Mouse (Mus musculus) CH12.LX (cell line): ENCODE measurements at regions not wholly inside any gene's neighbourhood (a gene's known extent, or its start where the extent isn't known, plus 50 kb on each side); places are given as distances from the start of the nearest gene placed in this dataset.

Experiments used
- DNase-seq: peaks from one replicate; pipeline ENCODE4 v3.0.0-alpha.2; 2013; ENCODE audit errors: extremely low read depth
- H3K27ac ChIP-seq: 2 replicates; pipeline ENCODE4 v1.5.1; 2012; ENCODE audit warnings: low read depth, mild to moderate bottlenecking, control low read depth, moderate library complexity; ENCODE audit not compliant: insufficient read depth
- H3K27me3 ChIP-seq: replicated peaks from 2 replicates; pipeline ENCODE3; 2012; ENCODE audit warnings: inconsistent platforms
- H3K36me3 ChIP-seq, 2 experiments: replicated peaks in 1 of 2; 2 replicates each; pipeline versions ENCODE3 to v1.6.1; 2012; ENCODE audit warnings: inconsistent platforms in 1 of 2, low read length in 1 of 2, mild to moderate bottlenecking in 1 of 2, mixed read lengths in 1 of 2, moderate library complexity in 1 of 2; ENCODE audit not compliant: control insufficient read depth in 1 of 2, insufficient read depth in 1 of 2
- H3K4me1 ChIP-seq, 2 experiments: 2 replicates each; pipeline ENCODE4 v1.6.1; 2012; ENCODE audit warnings: inconsistent platforms in 1 of 2, moderate library complexity in 1 of 2; ENCODE audit not compliant: insufficient read depth in 2 of 2, control insufficient read depth in 1 of 2
- H3K4me2 ChIP-seq: 2 replicates; pipeline ENCODE4 v1.6.1; 2012; ENCODE audit warnings: low read depth, mild to moderate bottlenecking, control low read depth; ENCODE audit not compliant: poor library complexity, insufficient read depth, severe bottlenecking
- H3K4me3 ChIP-seq, 3 experiments: fragments of 150-350 bp in 1 of 3; sonication (generic) in 1 of 3; replicated peaks in 1 of 3; 2 replicates each; pipeline versions ENCODE3 to v1.5.1; 2011 to 2012; ENCODE audit warnings: low read depth in 2 of 3, low read length in 2 of 3, mild to moderate bottlenecking in 2 of 3, moderate library complexity in 2 of 3, control low read depth in 1 of 3, improper control_type of control experiment in 1 of 3, inconsistent platforms in 1 of 3, mixed read lengths in 1 of 3; ENCODE audit not compliant: poor library complexity in 1 of 3
- H3K79me2 ChIP-seq: replicated peaks from 2 replicates; pipeline ENCODE4 v1.6.1; 2012; ENCODE audit warnings: mild to moderate bottlenecking, moderate library complexity; ENCODE audit not compliant: control insufficient read depth, poor library complexity, insufficient read depth, severe bottlenecking; ENCODE audit errors: extremely low read depth
- H3K9ac ChIP-seq: 2 replicates; pipeline ENCODE4 v1.6.1; 2012; ENCODE audit warnings: low read depth, mild to moderate bottlenecking, control low read depth, moderate library complexity; ENCODE audit not compliant: insufficient read depth
- H3K9me3 ChIP-seq: replicated peaks from 2 replicates; pipeline ENCODE3; 2012; ENCODE audit warnings: low read length, inconsistent platforms, mixed read lengths
- CHD1 ChIP-seq: IDR thresholded peaks from 2 replicates; pipeline ENCODE4 v1.6.1; 2012; ENCODE audit warnings: low read depth, low read length, improper control_type of control experiment, inconsistent platforms
- CTCF ChIP-seq, 2 experiments: IDR thresholded peaks in 1 of 2; conservative IDR thresholded peaks in 1 of 2; 2 replicates each; pipeline ENCODE4 v1.5.1; 2011 to 2012; ENCODE audit warnings: low read depth in 2 of 2, low read length in 2 of 2, improper control_type of control experiment in 1 of 2, inconsistent platforms in 1 of 2, mild to moderate bottlenecking in 1 of 2, moderate library complexity in 1 of 2
- EP300 ChIP-seq: IDR thresholded peaks from 2 replicates; pipeline ENCODE4 v1.6.1; 2011; ENCODE audit warnings: low read length, improper control_type of control experiment
- JUN ChIP-seq: IDR thresholded peaks from 2 replicates; pipeline ENCODE4 v1.6.1; 2011; ENCODE audit warnings: low read depth, mild to moderate bottlenecking, low read length, improper control_type of control experiment, moderate library complexity; ENCODE audit not compliant: insufficient read depth
- MAX ChIP-seq: IDR thresholded peaks from 2 replicates; pipeline ENCODE4 v1.6.1; 2011; ENCODE audit warnings: low read length, improper control_type of control experiment
- MAZ ChIP-seq: IDR thresholded peaks from 2 replicates; pipeline ENCODE4 v1.6.1; 2012; ENCODE audit warnings: low read depth, mild to moderate bottlenecking, inconsistent platforms, low read length, improper control_type of control experiment, moderate library complexity
- MYC ChIP-seq: IDR thresholded peaks from 2 replicates; pipeline ENCODE4 v1.6.1; 2011; ENCODE audit warnings: low read depth, mild to moderate bottlenecking, improper control_type of control experiment, low read length
- NELFE ChIP-seq: IDR thresholded peaks from 2 replicates; pipeline ENCODE4 v1.6.1; 2011; ENCODE audit warnings: low read depth, low read length, improper control_type of control experiment
- NRF1 ChIP-seq: IDR thresholded peaks from 2 replicates; pipeline ENCODE4 v1.6.1; 2014; ENCODE audit warnings: low read depth, mild to moderate bottlenecking, inconsistent platforms, low read length, improper control_type of control experiment, moderate library complexity
- POLR2AphosphoS2 ChIP-seq: IDR thresholded peaks from 2 replicates; pipeline ENCODE4 v1.6.1; 2011; ENCODE audit warnings: low read depth, low read length, improper control_type of control experiment
- RCOR1 ChIP-seq: conservative IDR thresholded peaks from 2 replicates; pipeline ENCODE4 v1.6.1; 2012; ENCODE audit warnings: low read depth, mild to moderate bottlenecking, inconsistent platforms, low read length, improper control_type of control experiment
- SIN3A ChIP-seq: IDR thresholded peaks from 2 replicates; pipeline ENCODE4 v1.6.1; 2012; ENCODE audit warnings: low read length, improper control_type of control experiment, inconsistent platforms
- UBTF ChIP-seq: IDR thresholded peaks from 2 replicates; pipeline ENCODE4 v1.6.1; 2012; ENCODE audit warnings: low read depth, mild to moderate bottlenecking, inconsistent platforms, low read length, improper control_type of control experiment, moderate library complexity
- USF1 ChIP-seq: IDR thresholded peaks from 2 replicates; pipeline ENCODE4 v1.6.1; 2014; ENCODE audit warnings: low read depth, mild to moderate bottlenecking, inconsistent platforms, low read length, improper control_type of control experiment
- ZC3H11A ChIP-seq: IDR thresholded peaks from 2 replicates; pipeline ENCODE4 v1.6.1; 2012; ENCODE audit warnings: low read depth, mild to moderate bottlenecking, inconsistent platforms, low read length, improper control_type of control experiment
- ZKSCAN1 ChIP-seq: IDR thresholded peaks from 2 replicates; pipeline ENCODE4 v1.6.1; 2012; ENCODE audit warnings: low read depth, inconsistent platforms, low read length, improper control_type of control experiment, borderline replicate concordance
- ZMIZ1 ChIP-seq: IDR thresholded peaks from 2 replicates; pipeline ENCODE4 v1.6.1; 2012; ENCODE audit warnings: low read depth, mild to moderate bottlenecking, inconsistent platforms, low read length, improper control_type of control experiment
- dilution Hi-C: fragments of 300-500 bp; cut with MboI; formaldehyde crosslinking; loops from 2 replicates; pipeline ENCODE4 v1.14.3; 2020; ENCODE audit warnings: low sequenced_read_pairs; ENCODE audit not compliant: extremely low pct_unique_long_range_greater_than_20kb, extremely low pct_ligation_motif_present
- in situ Hi-C: fragments of 300-500 bp; cut with MboI; formaldehyde crosslinking; loops from 3 replicates; pipeline ENCODE4 v1.14.3; 2019; ENCODE audit warnings: low sequenced_read_pairs, low pct_ligation_motif_present, low pct_unique_long_range_greater_than_20kb, mixed read lengths

- in situ Hi-C loops (loop anchor here (5.0 kb wide), 2 partner anchors 195 to 410 kb away; no protein-coding TSS in a partner anchor), dilution Hi-C loops (no loop called here)
- H3K4me3 ChIP-seq, result no peak overlapping the region
- H3K27ac ChIP-seq, result no peak overlapping the region
- TF ChIP-seq CHD1, result no peak
- no peak for TF ChIP-seq MYC
- TF ChIP-seq ZKSCAN1, result no peak
- no peak overlapping the region for H3K9ac ChIP-seq
- H3K4me2 ChIP-seq, result no peak overlapping the region
- no peak for DNase-seq
- H3K9me3 ChIP-seq, result no peaks in the 10 kb centered on the region
- no peaks in the 10 kb centered on the region for H3K79me2 ChIP-seq
- no peaks in the 10 kb centered on the region for H3K36me3 ChIP-seq
- peaks cover 2 to 4% of the 10 kb centered on the region in 2 experiments; a peak in 3 of 4 replicates for H3K4me1 ChIP-seq
- H3K27me3 ChIP-seq, result no peaks in the 10 kb centered on the region
These were observed 178.8 kb upstream of the Ado start for GRCm38 (mm10) chr10:67727580-67727979.

DNA sequence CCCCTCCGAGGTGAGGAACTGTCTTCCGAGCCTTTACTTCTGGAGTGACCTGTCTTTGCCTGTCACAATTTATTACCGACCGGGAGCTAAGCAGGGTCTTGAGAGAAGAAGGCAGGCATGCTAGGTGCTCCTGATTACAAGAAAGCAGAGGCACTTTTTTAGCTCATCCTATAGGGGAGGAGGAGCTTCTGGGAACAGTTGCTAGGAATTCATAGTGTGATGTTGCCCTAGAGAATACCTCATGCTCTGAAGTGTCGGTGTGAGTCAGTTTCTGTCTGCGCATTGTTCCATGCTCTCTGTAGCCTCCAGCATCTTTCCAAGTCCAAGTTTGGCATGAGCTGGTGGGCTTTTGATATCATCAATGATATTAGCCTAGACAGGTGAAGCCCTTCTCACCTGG, 178.0 kb upstream of the Ado start:
- no peak overlapping the region for H3K4me3 ChIP-seq
- no peaks in the 10 kb centered on the region for H3K27me3 ChIP-seq
- no peaks in the 10 kb centered on the region for H3K36me3 ChIP-seq
- no peak for TF ChIP-seq SIN3A
- TF ChIP-seq POLR2AphosphoS2, result no peak
- TF ChIP-seq RCOR1, result no peak
- TF ChIP-seq CHD1, result no peak
- peaks cover 2 to 4% of the 10 kb centered on the region in 2 experiments; a peak in 3 of 4 replicates for H3K4me1 ChIP-seq
- DNase-seq, result no peak
- H3K9me3 ChIP-seq, result no peaks in the 10 kb centered on the region
- no peak overlapping the region for H3K4me2 ChIP-seq
- H3K9ac ChIP-seq, result no peak overlapping the region
- H3K79me2 ChIP-seq, result no peaks in the 10 kb centered on the region
- in situ Hi-C loops, result loop anchor here (5.0 kb wide), 2 partner anchors 194 to 409 kb away; no protein-coding TSS in a partner anchor
- dilution Hi-C loops, result no loop called here
- H3K27ac ChIP-seq, result no peak overlapping the region

DNA sequence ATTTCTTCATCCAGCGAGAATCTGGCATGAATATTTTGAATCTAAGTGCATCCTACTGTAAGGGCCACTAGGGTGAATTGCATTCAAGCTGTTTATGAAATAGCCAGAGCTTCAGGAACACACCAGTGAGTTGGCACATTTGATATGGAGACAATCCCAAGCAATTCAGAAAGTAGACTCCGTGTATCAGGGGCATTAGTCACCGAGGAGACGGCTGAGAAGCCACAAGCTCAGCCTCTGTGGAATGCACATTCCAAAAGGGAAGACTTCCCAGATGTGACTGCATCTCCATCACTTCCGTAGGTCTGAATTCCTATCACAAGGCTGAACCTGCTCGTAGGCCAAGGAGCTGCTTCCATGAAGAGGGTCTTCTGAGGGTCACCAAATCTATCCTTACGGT, 177.6 kb upstream of the Ado start:
- Histone ChIP-seq H3K9ac (no peak overlapping the region), H3K36me3 (no peaks in the 10 kb centered on the region), H3K9me3 (no peaks in the 10 kb centered on the region)
- no peak for DNase-seq
- no peak for TF ChIP-seq MAZ
- TF ChIP-seq ZMIZ1, result no peak
- TF ChIP-seq EP300, result no peak
- no peak for TF ChIP-seq USF1
- TF ChIP-seq ZC3H11A, result no peak
- no peak for TF ChIP-seq NELFE
- TF ChIP-seq UBTF, result no peak
- no peak for TF ChIP-seq MYC
- TF ChIP-seq MAX, result no peak
- TF ChIP-seq CTCF (conservative IDR thresholded peaks at IDR 0.05 in 1 of 2, IDR thresholded peaks at IDR 0.05 in 1 of 2; ENCODE audit: low read depth in 2 of 2, low read length in 2 of 2), result no peak
- no peak for TF ChIP-seq JUN
- no peak for TF ChIP-seq SIN3A
- no peak for TF ChIP-seq NRF1
- TF ChIP-seq, all 38 proteins: peak for 0
- dilution Hi-C loops (no loop called here), in situ Hi-C loops (loop anchor here (5.0 kb wide), 2 partner anchors 194 to 409 kb away; no protein-coding TSS in a partner anchor)
- no peak overlapping the region for H3K4me3 ChIP-seq
- peaks cover 2 to 4% of the 10 kb centered on the region in 2 experiments; a peak in 3 of 4 replicates for H3K4me1 ChIP-seq
- no peaks in the 10 kb centered on the region for H3K79me2 ChIP-seq
- no peak overlapping the region for H3K4me2 ChIP-seq
- no peaks in the 10 kb centered on the region for H3K27me3 ChIP-seq
- no peak overlapping the region for H3K27ac ChIP-seq
